Mouse (Mus musculus) heart, postnatal 10 days (tissue): Measurements from ENCODE around the gene Ghr. TPM values are rescaled to one million over a fixed set of nuclear protein-coding genes. Genes with fewer than 3 reads are reported as not detected.

ENCODE experiments used
- DNase-seq, 2 experiments: peaks; one replicate each; pipeline ENCODE4 v3.0.0; 2021
- intact Hi-C: fragments of 180-260 bp; cut with DNase I; formaldehyde crosslinking; loops from one replicate; pipeline ENCODE4 v1.15.1; 2025
- total RNA-seq, 2 experiments: library from RNA; stranded (reverse); gene quantifications; 2 replicates each; pipeline ENCODE4 v1.2.3; 2021

Ghr gene
- total RNA-seq, 2 experiments from 2014 or later, result 111 to 126 TPM

- intact Hi-C loops, result no loop called here
- peak; percentile 52 to 66 for DNase-seq
Observed at GRCm38 (mm10) chr15:3312937-3313336, 270.4 kb downstream of the Ghr start.

- no peak for DNase-seq
- intact Hi-C loops, result no loop called here
Observed at GRCm38 (mm10) chr15:3309856-3310255, 273.4 kb downstream of the Ghr start.

GRCm38 (mm10) chr15:3303426-3303825, 279.9 kb downstream of the Ghr start, which contains the start of gene Ccdc152:
Gene Ccdc152 (minus strand): TSS chr15:3303526.
- DNase-seq, result no peak
- intact Hi-C loops, result no loop called here

GRCm38 (mm10) chr15:3300361-3301100, 282.8 kb downstream of the Ghr start:
- no peak for DNase-seq
- intact Hi-C loops, result no loop called here

- intact Hi-C loops, result loop anchor here (5.0 to 10.0 kb wide), 5 partner anchors 285 to 745 kb away; partner anchors contain the start of gene Ghr
- no peak for DNase-seq
Observed at GRCm38 (mm10) chr15:3297615-3298014, 285.7 kb downstream of the Ghr start.

- peak in 1 of 2 experiments; percentile 32 for DNase-seq
- intact Hi-C loops, result loop anchor here (5.0 to 10.0 kb wide), 5 partner anchors 286 to 746 kb away; partner anchors contain the start of gene Ghr
Observed at GRCm38 (mm10) chr15:3295986-3296385, 287.3 kb downstream of the Ghr start.

GRCm38 (mm10) chr15:3293477-3293876, 289.8 kb downstream of the Ghr start:
- no peak for DNase-seq
- intact Hi-C loops, result loop anchor here (10.0 kb wide), 1 partner anchor 641 kb away; no protein-coding TSS in a partner anchor

GRCm38 (mm10) chr15:3290435-3290834, 292.9 kb downstream of the Ghr start:
- intact Hi-C loops, result loop anchor here (10.0 kb wide), 1 partner anchor 644 kb away; no protein-coding TSS in a partner anchor
- DNase-seq, result no peak

GRCm38 (mm10) chr15:3286032-3286431, 297.3 kb downstream of the Ghr start:
- intact Hi-C loops, result no loop called here
- DNase-seq, result no peak

GRCm38 (mm10) chr15:3281737-3282136, 301.6 kb downstream of the Ghr start:
- no peak for DNase-seq
- intact Hi-C loops, result no loop called here

GRCm38 (mm10) chr15:3281216-3281615, 302.1 kb downstream of the Ghr start:
- intact Hi-C loops, result no loop called here
- DNase-seq, result no peak

- no peak for DNase-seq
- intact Hi-C loops, result no loop called here
Observed at GRCm38 (mm10) chr15:3279242-3279641, 304.1 kb downstream of the Ghr start.

- DNase-seq, result no peak
- intact Hi-C loops, result no loop called here
Observed at GRCm38 (mm10) chr15:3277391-3277790, 305.9 kb downstream of the Ghr start.

GRCm38 (mm10) chr15:3273191-3273590, 310.1 kb downstream of the Ghr start:
- no peak for DNase-seq
- intact Hi-C loops, result loop anchor here (2.0 kb wide), 1 partner anchor 58 kb away; no protein-coding TSS in a partner anchor

- DNase-seq, result peak; percentile 57 to 62
- intact Hi-C loops, result loop anchor here (2.0 kb wide), 1 partner anchor 42 kb away; no protein-coding TSS in a partner anchor
Observed at GRCm38 (mm10) chr15:3271216-3271615, 312.1 kb downstream of the Ghr start.

- intact Hi-C loops, result loop anchor here (2.0 kb wide), 1 partner anchor 42 kb away; no protein-coding TSS in a partner anchor
- DNase-seq, result peak; percentile 89 to 90
Observed at GRCm38 (mm10) chr15:3270646-3271077, 312.6 kb downstream of the Ghr start.

GRCm38 (mm10) chr15:3269996-3270645, 313.2 kb downstream of the Ghr start:
- intact Hi-C loops, result loop anchor here (2.0 kb wide), 1 partner anchor 41 kb away; no protein-coding TSS in a partner anchor
- DNase-seq, result peak in 1 of 2 experiments; percentile 35

- intact Hi-C loops, result no loop called here
- no peak for DNase-seq
Observed at GRCm38 (mm10) chr15:3269496-3269895, 313.8 kb downstream of the Ghr start.

GRCm38 (mm10) chr15:3268247-3268646, 315.0 kb downstream of the Ghr start, which contains the start of gene Selenop:
Gene Selenop (plus strand): TSS chr15:3268547.
- intact Hi-C loops, result no loop called here
- no peak for DNase-seq
